Mouse (Mus musculus) layer of hippocampus, adult 2 months (tissue): ENCODE measurements at regions not wholly inside any gene's neighbourhood (a gene's known extent, or its start where the extent isn't known, plus 50 kb on each side); places are given as distances from the start of the nearest gene placed in this dataset.

ENCODE experiments used
- DNase-seq, 2 experiments: peaks; one replicate each; pipeline ENCODE4 v3.0.0; 2022; ENCODE audit warnings: low spot score in 2 of 2
- H3K27ac ChIP-seq: fragments of 200-600 bp; 2 replicates; pipeline ENCODE4 v1.8.1; 2022
- H3K4me3 ChIP-seq: fragments of 200-600 bp; 2 replicates; pipeline ENCODE4 v1.8.1; 2022; ENCODE audit warnings: mild to moderate bottlenecking
- CTCF ChIP-seq: fragments of 200-600 bp; conservative IDR thresholded peaks from 2 replicates; pipeline ENCODE4 v1.8.1; 2022; ENCODE audit warnings: antibody characterized with exemption, mild to moderate bottlenecking, moderate library complexity

- H3K27ac ChIP-seq = no peak overlapping the region
- no peak overlapping the region for H3K4me3 ChIP-seq
- no peak for DNase-seq
- TF ChIP-seq CTCF = no peak
Observed at GRCm38 (mm10) chrX:47330969-47331368, 561.8 kb downstream of the Smarca1 start.

- no peak overlapping the region for H3K4me3 ChIP-seq
- peak in 1 of 2 experiments; percentile 47 for DNase-seq
- peak; percentile 75 for TF ChIP-seq CTCF
- H3K27ac ChIP-seq = no peak overlapping the region
Observed at GRCm38 (mm10) chrX:47328817-47329216, 564.0 kb downstream of the Smarca1 start.

- no peak for DNase-seq
- Histone ChIP-seq H3K4me3 (no peak overlapping the region), H3K27ac (no peak overlapping the region)
- no peak for TF ChIP-seq CTCF
Observed at GRCm38 (mm10) chrX:47315810-47316209, 577.0 kb downstream of the Smarca1 start.

GRCm38 (mm10) chrX:47307140-47307539, 585.6 kb downstream of the Smarca1 start:
- H3K27ac ChIP-seq = no peak overlapping the region
- DNase-seq = no peak
- no peak overlapping the region for H3K4me3 ChIP-seq
- no peak for TF ChIP-seq CTCF

- TF ChIP-seq CTCF = no peak
- DNase-seq = no peak
- Histone ChIP-seq H3K27ac (no peak overlapping the region), H3K4me3 (no peak overlapping the region)
Observed at GRCm38 (mm10) chrX:47303547-47303946, 589.2 kb downstream of the Smarca1 start.

- peak; percentile 79 for TF ChIP-seq CTCF
- no peak overlapping the region for H3K4me3 ChIP-seq
- DNase-seq = peak; percentile 15 to 21
- H3K27ac ChIP-seq = no peak overlapping the region
Observed at GRCm38 (mm10) chrX:47292548-47293147, 600.1 kb downstream of the Smarca1 start.
